Mouse (Mus musculus): Measurements from ENCODE around the gene Trmo.

DNA sequence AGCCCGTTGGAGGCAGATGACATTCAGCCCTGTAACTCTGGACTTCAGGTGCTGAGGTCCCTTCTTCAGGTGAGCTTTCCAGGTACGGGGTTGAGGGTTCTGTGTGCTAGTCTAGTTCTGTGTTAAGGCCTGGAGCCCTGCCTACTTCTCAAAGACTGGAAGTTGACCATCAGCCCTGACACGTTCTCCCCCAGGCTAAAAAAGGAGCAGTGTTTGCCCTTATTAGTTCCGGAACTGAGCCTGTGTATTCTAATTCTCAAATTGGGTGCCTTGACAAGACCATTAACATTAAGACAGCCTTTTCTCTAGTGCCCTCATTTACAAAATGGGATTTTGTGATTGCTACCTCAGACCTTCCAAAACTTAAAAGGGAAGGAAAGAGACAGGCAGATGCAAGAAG, 42.1 kb downstream of the Trmo start:
- TF ChIP-seq POLR2A (IDR thresholded peaks at IDR 0.05; ENCODE audit: low read depth, low read length) (no peak), CTCF (IDR thresholded peaks at IDR 0.05; ENCODE audit: borderline replicate concordance, insufficient read depth, low read length) (no peak)
